Mouse (Mus musculus) ES-E14 (cell line): ENCODE results near the gene Fsd2.

ENCODE experiments used
- CHD2 ChIP-seq: IDR thresholded peaks from 2 replicates; pipeline ENCODE4 v1.6.1; 2014; ENCODE audit warnings: mild to moderate bottlenecking, low read depth, low read length, inconsistent platforms
- MAFK ChIP-seq: IDR thresholded peaks from 2 replicates; pipeline ENCODE4 v1.6.1; 2014; ENCODE audit warnings: mild to moderate bottlenecking, low read depth, low read length, inconsistent platforms; ENCODE audit not compliant: insufficient read depth
- ZC3H11A ChIP-seq: IDR thresholded peaks from 2 replicates; pipeline ENCODE4 v1.6.1; 2012; ENCODE audit warnings: low read depth, mild to moderate bottlenecking, inconsistent platforms, low read length, borderline replicate concordance

DNA sequence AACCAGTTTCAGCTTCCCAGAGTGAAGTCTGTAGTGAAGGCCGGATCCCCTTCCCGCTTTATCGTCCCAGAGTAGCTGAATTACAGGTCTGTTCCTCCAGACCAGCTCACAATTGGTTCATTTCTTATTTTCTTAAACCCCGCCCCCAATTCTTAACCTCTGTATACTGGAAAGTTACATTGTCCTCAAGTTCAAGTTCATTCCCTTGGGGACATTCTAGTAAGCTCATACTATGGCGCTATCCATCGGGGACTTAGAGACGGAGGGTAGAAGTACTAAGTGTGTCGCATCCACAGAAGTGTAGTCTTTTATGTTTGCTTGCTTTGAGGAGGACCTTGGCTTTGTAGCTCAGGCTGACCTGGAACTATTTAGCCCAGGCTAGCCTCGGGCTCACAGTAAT is 7.1 kb upstream of the Fsd2 start:
- no peak for TF ChIP-seq CHD2
- TF ChIP-seq MAFK = no peak
- TF ChIP-seq ZC3H11A = no peak
